20 mouse cellular contexts compared by ENCODE assay signal in the genomic region with DNA sequence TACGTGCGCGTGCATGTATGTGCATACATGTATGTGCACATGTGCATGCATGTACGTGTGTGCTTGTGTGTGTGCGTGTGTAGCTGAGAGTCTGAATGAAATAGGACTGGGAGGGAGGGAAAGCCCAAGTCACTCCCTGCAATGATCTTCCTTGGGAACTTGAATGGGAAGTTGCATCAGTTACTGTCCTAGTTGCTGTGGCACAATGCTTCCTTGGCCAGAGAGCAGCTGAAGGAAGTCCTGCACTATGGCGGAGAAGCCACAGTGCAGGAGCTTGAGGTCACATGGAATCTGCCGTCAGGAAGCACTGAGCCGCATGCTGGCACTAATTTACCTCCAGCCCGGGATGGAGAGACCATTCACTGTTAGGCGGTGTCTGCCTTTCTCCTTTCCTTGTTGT. TPM values are rescaled to one million over a fixed set of nuclear protein-coding genes. Genes with fewer than 3 reads are reported as not detected.
DNase-seq lines count a peak whose midpoint lies in the region; ATAC-seq and TF ChIP-seq lines count a peak whose summit lies in the region.
"Had no signal": no experiment of that assay in that cellular context is flagged by ENCODE, and none has a peak within 500 bp of the region (broad histone marks: within the 10 kb centered on the region; RNA-seq: fewer than 3 reads in every experiment).

No protein-coding gene starts in this region.

- peak; percentile 19 for TF ChIP-seq POLR2A in myocyte (IDR thresholded peaks at IDR 0.05; ENCODE audit: insufficient read length, low read depth)

- peaks cover 47% of the 10 kb centered on the region for H3K79me2 ChIP-seq in myocyte (ENCODE audit: control insufficient read depth, insufficient read depth)

- no peak overlapping the region for H3K9ac ChIP-seq in hindbrain, embryonic 12.5 days
- no peak overlapping the region for H3K9ac ChIP-seq in hindbrain, embryonic 14.5 days
- H3K9ac ChIP-seq in neural tube, embryonic 13.5 days: no peak overlapping the region
- no peak overlapping the region for H3K9ac ChIP-seq in neural tube, embryonic 15.5 days (replicated peaks)
- H3K9ac ChIP-seq: embryonic facial prominence, embryonic 15.5 days; lung, embryonic 15.5 days; midbrain, embryonic 15.5 days had no signal

- H3ac ChIP-seq in myocyte (ENCODE audit: control insufficient read depth, insufficient read length): no peak overlapping the region

- no peak for ATAC-seq in hindbrain, embryonic 12.5 days (ENCODE audit: low FRiP score)
- ATAC-seq in hindbrain, embryonic 14.5 days (ENCODE audit: low FRiP score): no peak
- no peak for ATAC-seq in neural tube, embryonic 13.5 days (ENCODE audit: low read depth)
- ATAC-seq in neural tube, embryonic 15.5 days (ENCODE audit: low FRiP score): no peak
- ATAC-seq: midbrain, embryonic 15.5 days; Patski had no signal

- no peak overlapping the region for H3K4me3 ChIP-seq in hindbrain, embryonic 12.5 days
- H3K4me3 ChIP-seq in hindbrain, embryonic 14.5 days (replicated peaks; ENCODE audit: low read length): no peak overlapping the region
- H3K4me3 ChIP-seq in neural tube, embryonic 13.5 days: no peak overlapping the region
- no peak overlapping the region for H3K4me3 ChIP-seq in neural tube, embryonic 15.5 days (replicated peaks)
- H3K4me3 ChIP-seq in limb, embryonic 10.5 days: no peak overlapping the region
- no peak overlapping the region for H3K4me3 ChIP-seq in myocyte
- H3K4me3 ChIP-seq: embryonic facial prominence, embryonic 15.5 days; lung, embryonic 15.5 days; midbrain, embryonic 15.5 days had no signal

- DNase-seq in hindbrain, embryonic 14.5 days (ENCODE audit: low spot score): no peak
- no peak for DNase-seq in limb, embryonic 10.5 days (ENCODE audit: low spot score)
- no peak for DNase-seq in right cerebral cortex, adult 18-20 months
- no peak for DNase-seq in kidney, adult 18-20 months
- DNase-seq: adrenal gland, postnatal 10 days; cerebellum, adult 11 months; cerebellum, postnatal 14 days; embryo, embryonic 11 days; gastrocnemius, postnatal 10 days; retina, postnatal 1 day; thymus, postnatal 36 days had no signal

- H3K27ac ChIP-seq in hindbrain, embryonic 12.5 days: 0 out of 2 replicates have a peak overlapping the region, but pooled peaks have one; percentile 12
- no peak overlapping the region for H3K27ac ChIP-seq in hindbrain, embryonic 14.5 days
- H3K27ac ChIP-seq in neural tube, embryonic 13.5 days (replicated peaks): peak overlapping the region; percentile 42
- H3K27ac ChIP-seq in neural tube, embryonic 15.5 days (replicated peaks): no peak overlapping the region
- H3K27ac ChIP-seq in limb, embryonic 10.5 days: peak overlapping the region; percentile 63
- H3K27ac ChIP-seq: embryonic facial prominence, embryonic 15.5 days; kidney, postnatal 0 days; lung, embryonic 15.5 days had no signal

- H3K36me3 ChIP-seq in hindbrain, embryonic 12.5 days: no peaks in the 10 kb centered on the region
- H3K36me3 ChIP-seq in hindbrain, embryonic 14.5 days (replicated peaks; ENCODE audit: control insufficient read depth, insufficient read depth): no peaks in the 10 kb centered on the region
- no peaks in the 10 kb centered on the region for H3K36me3 ChIP-seq in neural tube, embryonic 13.5 days
- H3K36me3 ChIP-seq in neural tube, embryonic 15.5 days: no peaks in the 10 kb centered on the region
- H3K36me3 ChIP-seq in limb, embryonic 10.5 days: no peaks in the 10 kb centered on the region
- H3K36me3 ChIP-seq in myocyte (ENCODE audit: control insufficient read depth, insufficient read depth): no peaks in the 10 kb centered on the region
- H3K36me3 ChIP-seq: embryonic facial prominence, embryonic 15.5 days; lung, embryonic 15.5 days; midbrain, embryonic 15.5 days had no signal

- peaks cover 77% of the 10 kb centered on the region for H3K4me1 ChIP-seq in hindbrain, embryonic 12.5 days
- peaks cover 51% of the 10 kb centered on the region for H3K4me1 ChIP-seq in hindbrain, embryonic 14.5 days (replicated peaks; ENCODE audit: control insufficient read depth, insufficient read depth, low read length)
- peaks cover 92% of the 10 kb centered on the region for H3K4me1 ChIP-seq in neural tube, embryonic 13.5 days (replicated peaks)
- peaks cover 87% of the 10 kb centered on the region for H3K4me1 ChIP-seq in neural tube, embryonic 15.5 days
- peaks cover 84% of the 10 kb centered on the region for H3K4me1 ChIP-seq in limb, embryonic 10.5 days

- H3K4me2 ChIP-seq in hindbrain, embryonic 12.5 days (replicated peaks): no peak overlapping the region
- no peak overlapping the region for H3K4me2 ChIP-seq in hindbrain, embryonic 14.5 days (replicated peaks)
- no peak overlapping the region for H3K4me2 ChIP-seq in neural tube, embryonic 13.5 days
- no peak overlapping the region for H3K4me2 ChIP-seq in neural tube, embryonic 15.5 days
- H3K4me2 ChIP-seq in myocyte (ENCODE audit: low read depth): no peak overlapping the region
- H3K4me2 ChIP-seq: embryonic facial prominence, embryonic 15.5 days; lung, embryonic 15.5 days; midbrain, embryonic 15.5 days had no signal

- 67% methylated on average over 10 of the region's 10 CpGs for WGBS in hindbrain, embryonic 12.5 days
- WGBS in hindbrain, embryonic 14.5 days: 67% methylated on average over 10 of the region's 10 CpGs
- WGBS in neural tube, embryonic 13.5 days: 78% methylated on average over 10 of the region's 10 CpGs
- WGBS in neural tube, embryonic 15.5 days: 74% methylated on average over 10 of the region's 10 CpGs
- 81% methylated on average over 10 of the region's 10 CpGs for WGBS in limb, embryonic 10.5 days

- no peaks in the 10 kb centered on the region for H3K27me3 ChIP-seq in hindbrain, embryonic 12.5 days
- no peaks in the 10 kb centered on the region for H3K27me3 ChIP-seq in hindbrain, embryonic 14.5 days (ENCODE audit: control insufficient read depth, insufficient read depth, low read length)
- no peaks in the 10 kb centered on the region for H3K27me3 ChIP-seq in neural tube, embryonic 13.5 days
- no peaks in the 10 kb centered on the region for H3K27me3 ChIP-seq in neural tube, embryonic 15.5 days (replicated peaks)
- no peaks in the 10 kb centered on the region for H3K27me3 ChIP-seq in limb, embryonic 10.5 days (ENCODE audit: low read depth, poor library complexity, severe bottlenecking)
- H3K27me3 ChIP-seq in myocyte (ENCODE audit: control insufficient read depth, insufficient read depth, insufficient read length): no peaks in the 10 kb centered on the region
- H3K27me3 ChIP-seq: embryonic facial prominence, embryonic 15.5 days; lung, embryonic 15.5 days; midbrain, embryonic 15.5 days; Patski had no signal

- no peaks in the 10 kb centered on the region for H3K9me3 ChIP-seq in hindbrain, embryonic 12.5 days (replicated peaks)
- no peaks in the 10 kb centered on the region for H3K9me3 ChIP-seq in hindbrain, embryonic 14.5 days (ENCODE audit: control insufficient read depth, low read length)
- no peaks in the 10 kb centered on the region for H3K9me3 ChIP-seq in neural tube, embryonic 13.5 days
- H3K9me3 ChIP-seq in neural tube, embryonic 15.5 days (replicated peaks): no peaks in the 10 kb centered on the region
- no peaks in the 10 kb centered on the region for H3K9me3 ChIP-seq in limb, embryonic 10.5 days (replicated peaks)
- H3K9me3 ChIP-seq: embryonic facial prominence, embryonic 15.5 days; lung, embryonic 15.5 days; midbrain, embryonic 15.5 days had no signal

TF ChIP-seq in myocyte, 11 proteins besides CTCF, POLR2A, EP300 and RAD21:
- TF ChIP-seq POLR2AphosphoS2 (IDR thresholded peaks at IDR 0.05; ENCODE audit: insufficient read length, low read depth): peak; percentile 13
- no peak for TF ChIP-seq MYOG (IDR thresholded peaks at IDR 0.05; ENCODE audit: control insufficient read depth in 1 of 3, insufficient read depth in 1 of 3, insufficient read length in 2 of 3, low read depth in 2 of 3)

RNA-seq across cellular contexts. Expression of a gene that starts 37.9 kb away (rescaled TPM):
- polyA plus RNA-seq in hindbrain, embryonic 12.5 days (2016; fragmentation: Nextera tagmentation; extraction: Ambion mirVana): 64.6 and 67.0 TPM in 2 replicates
- 131 and 143 TPM in 2 replicates for polyA plus RNA-seq in hindbrain, embryonic 14.5 days (2014; fragmentation: Nextera tagmentation; extraction: Ambion mirVana)
- 106 and 115 TPM in 2 replicates for polyA plus RNA-seq in neural tube, embryonic 13.5 days (2015; fragmentation: Nextera tagmentation; extraction: Ambion mirVana)
- 135 and 193 TPM in 2 replicates for polyA plus RNA-seq in neural tube, embryonic 15.5 days (2015; fragmentation: Nextera tagmentation; extraction: Ambion mirVana)
- 7.6 and 8.2 TPM in 2 replicates for polyA plus RNA-seq in limb, embryonic 10.5 days (2016; fragmentation: Nextera tagmentation; extraction: Ambion mirVana)
- 23.6 TPM for polyA plus RNA-seq in myocyte (2012; fragmentation: generic; extraction: Trizol)

Comparison
In these comparisons a context has a peak if more than half of its experiments do, and no peak if none do; other contexts are left out.
1. H3K27ac ChIP-seq: peak in hindbrain, embryonic 12.5 days (single experiment), neural tube, embryonic 13.5 days (single experiment) and limb, embryonic 10.5 days (single experiment); none in hindbrain, embryonic 14.5 days (single experiment) and neural tube, embryonic 15.5 days (single experiment).